Mouse (Mus musculus): ENCODE measurements around the gene Atp6v0a2. TPM values are rescaled to one million over a fixed set of nuclear protein-coding genes. Genes with fewer than 3 reads are reported as not detected.
A peak's percentile ranks its signal among the peaks of the same experiment; 100 is the strongest.

Atp6v0a2 gene
- polyA plus RNA-seq, 1 experiment from 2014 or later = 35.6 TPM

DNA sequence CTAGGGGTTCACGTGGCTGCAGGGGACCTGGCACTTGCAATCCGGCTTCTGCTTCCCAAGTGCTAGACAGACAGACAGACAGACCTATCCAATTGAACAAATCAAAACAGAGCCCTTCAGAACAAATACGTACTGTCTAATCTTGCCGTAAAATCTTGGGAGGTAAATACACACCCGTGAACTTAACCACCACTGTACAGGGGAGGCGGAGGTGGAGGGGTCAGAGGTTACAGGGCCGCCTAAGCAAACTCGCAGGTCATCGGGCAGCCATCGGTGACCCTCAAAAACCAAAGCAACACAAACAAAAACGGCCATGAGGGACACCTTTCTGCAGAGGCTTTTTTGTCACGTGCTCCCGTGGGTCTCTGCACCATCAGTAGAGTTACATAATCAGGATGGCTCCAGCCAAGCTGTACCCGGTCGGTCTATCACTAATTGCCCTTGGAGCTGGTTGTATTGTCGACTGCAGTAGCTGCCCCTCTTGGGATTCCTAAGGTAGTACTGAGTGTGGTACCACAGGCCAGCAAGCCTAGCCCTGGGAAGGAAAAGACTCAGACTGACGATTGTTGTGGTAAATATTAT lies 23.2 kb upstream of the Atp6v0a2 start:
- Histone ChIP-seq H3K4me2 (no peak overlapping the region), H3K9ac (ENCODE audit: low read depth, low read length) (no peak overlapping the region), H3K4me1 (ENCODE audit: control insufficient read depth, insufficient read depth, low read length) (no peaks in the 10 kb centered on the region), H3K9me3 (replicated peaks; ENCODE audit: control insufficient read depth, low read length) (no peaks in the 10 kb centered on the region), H3K4me3 (ENCODE audit: low read depth, low read length) (no peak overlapping the region), H3K27ac (ENCODE audit: low read depth, low read length) (no peak overlapping the region), H3K27me3 (ENCODE audit: control insufficient read depth, insufficient read depth, low read length) (no peaks in the 10 kb centered on the region), H3K36me3 (ENCODE audit: control insufficient read depth, insufficient read depth, low read length) (peaks cover 3% of the 10 kb centered on the region; the same call in 1 of the 2 replicates)
- 82% methylated on average over 17 of the region's 17 CpGs for WGBS (ENCODE audit: insufficient replicate concordance)
- no peak for ATAC-seq (replicated peaks; ENCODE audit: insufficient number of reproducible peaks, low FRiP score, low TSS enrichment)

DNA sequence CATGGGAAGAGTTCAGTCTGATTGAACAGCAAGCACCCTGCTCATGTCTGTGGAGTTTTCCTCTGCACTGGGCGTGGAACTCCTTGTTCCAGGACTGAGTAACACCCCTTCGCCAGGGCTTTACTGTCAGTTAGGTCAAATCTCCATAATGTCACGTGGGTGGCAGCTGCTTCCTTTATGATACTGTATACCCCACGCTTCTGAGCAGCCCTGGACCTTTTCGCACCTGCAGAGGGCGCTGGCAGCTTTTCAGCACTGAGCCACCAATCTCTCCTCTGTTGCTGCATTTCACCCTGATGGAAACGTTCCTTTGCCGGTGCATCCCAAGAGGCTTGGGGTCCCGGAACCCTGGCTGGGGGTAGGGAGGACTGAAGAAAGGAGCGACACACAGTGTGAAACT lies 17.4 kb upstream of the Atp6v0a2 start:
- ATAC-seq (replicated peaks; ENCODE audit: insufficient number of reproducible peaks, low FRiP score, low TSS enrichment) = no peak
- Histone ChIP-seq H3K36me3 (ENCODE audit: control insufficient read depth, insufficient read depth, low read length) (peaks cover 5% of the 10 kb centered on the region), H3K4me1 (ENCODE audit: control insufficient read depth, insufficient read depth, low read length) (no peaks in the 10 kb centered on the region), H3K9ac (ENCODE audit: low read depth, low read length) (no peak overlapping the region), H3K27ac (ENCODE audit: low read depth, low read length) (no peak overlapping the region), H3K4me2 (no peak overlapping the region), H3K4me3 (ENCODE audit: low read depth, low read length) (no peak overlapping the region), H3K9me3 (replicated peaks; ENCODE audit: control insufficient read depth, low read length) (no peaks in the 10 kb centered on the region), H3K27me3 (ENCODE audit: control insufficient read depth, insufficient read depth, low read length) (no peaks in the 10 kb centered on the region)
- 64% methylated on average over 10 of the region's 10 CpGs for WGBS (ENCODE audit: insufficient replicate concordance)

DNA sequence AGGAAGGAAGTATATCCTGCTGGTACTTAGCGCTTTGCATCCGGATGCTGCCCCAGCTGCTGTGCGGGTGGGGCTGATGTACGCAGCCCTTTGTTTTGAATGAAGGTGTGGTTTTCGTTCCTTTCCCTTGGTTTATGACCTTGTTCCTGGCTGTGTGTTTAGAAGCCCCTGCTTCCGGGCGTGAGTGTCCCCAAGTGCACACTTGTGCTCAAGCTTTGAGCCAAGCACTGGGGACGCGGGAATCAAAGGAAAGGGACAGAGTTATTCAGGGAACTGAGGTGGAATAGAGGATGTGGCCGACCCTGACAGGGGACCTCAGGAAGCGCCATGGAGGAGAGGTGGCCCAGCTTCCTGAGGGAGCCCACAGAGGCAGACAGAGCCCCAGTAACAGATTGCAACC lies 13.7 kb upstream of the Atp6v0a2 start:
- Histone ChIP-seq H3K4me3 (ENCODE audit: low read depth, low read length) (no peak overlapping the region), H3K36me3 (ENCODE audit: control insufficient read depth, insufficient read depth, low read length) (peaks cover 2% of the 10 kb centered on the region; the same call in 1 of the 2 replicates), H3K27me3 (ENCODE audit: control insufficient read depth, insufficient read depth, low read length) (no peaks in the 10 kb centered on the region), H3K9me3 (replicated peaks; ENCODE audit: control insufficient read depth, low read length) (no peaks in the 10 kb centered on the region), H3K4me1 (ENCODE audit: control insufficient read depth, insufficient read depth, low read length) (no peaks in the 10 kb centered on the region), H3K4me2 (no peak overlapping the region), H3K9ac (ENCODE audit: low read depth, low read length) (no peak overlapping the region), H3K27ac (ENCODE audit: low read depth, low read length) (no peak overlapping the region)
- 81% methylated on average over 11 of the region's 11 CpGs for WGBS (ENCODE audit: insufficient replicate concordance)
- ATAC-seq (replicated peaks; ENCODE audit: insufficient number of reproducible peaks, low FRiP score, low TSS enrichment) = no peak

DNA sequence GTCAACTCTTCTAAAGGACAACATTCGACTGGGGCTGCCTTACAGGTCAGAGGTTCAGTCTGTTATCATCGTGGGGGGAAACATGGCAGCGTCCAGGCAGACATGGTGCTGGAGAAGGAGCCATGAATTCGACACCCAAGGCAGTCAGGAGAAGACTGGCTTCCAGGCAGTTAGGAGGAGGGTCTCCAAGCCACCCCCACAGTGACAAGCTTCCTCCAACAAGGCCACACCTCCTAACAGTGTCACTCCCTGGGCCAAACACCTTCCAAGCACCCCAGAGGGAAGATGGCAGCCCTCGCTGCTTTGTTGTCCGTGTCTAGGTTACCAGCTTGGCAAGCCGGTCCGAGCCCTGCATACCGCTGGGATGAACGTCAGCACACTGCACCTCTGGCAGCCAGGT lies 9.7 kb upstream of the Atp6v0a2 start:
- WGBS (ENCODE audit: insufficient replicate concordance) = 69% methylated on average over 10 of the region's 10 CpGs
- H3K9me3 ChIP-seq (replicated peaks; ENCODE audit: control insufficient read depth, low read length) = no peaks in the 10 kb centered on the region
- H3K4me3 ChIP-seq (ENCODE audit: low read depth, low read length) = no peak overlapping the region
- H3K4me1 ChIP-seq (ENCODE audit: control insufficient read depth, insufficient read depth, low read length) = no peaks in the 10 kb centered on the region
- ATAC-seq (replicated peaks; ENCODE audit: insufficient number of reproducible peaks, low FRiP score, low TSS enrichment) = no peak
- H3K9ac ChIP-seq (ENCODE audit: low read depth, low read length) = no peak overlapping the region
- H3K36me3 ChIP-seq (ENCODE audit: control insufficient read depth, insufficient read depth, low read length) = no peaks in the 10 kb centered on the region
- H3K4me2 ChIP-seq = no peak overlapping the region
- H3K27me3 ChIP-seq (ENCODE audit: control insufficient read depth, insufficient read depth, low read length) = no peaks in the 10 kb centered on the region
- no peak overlapping the region for H3K27ac ChIP-seq (ENCODE audit: low read depth, low read length)

DNA sequence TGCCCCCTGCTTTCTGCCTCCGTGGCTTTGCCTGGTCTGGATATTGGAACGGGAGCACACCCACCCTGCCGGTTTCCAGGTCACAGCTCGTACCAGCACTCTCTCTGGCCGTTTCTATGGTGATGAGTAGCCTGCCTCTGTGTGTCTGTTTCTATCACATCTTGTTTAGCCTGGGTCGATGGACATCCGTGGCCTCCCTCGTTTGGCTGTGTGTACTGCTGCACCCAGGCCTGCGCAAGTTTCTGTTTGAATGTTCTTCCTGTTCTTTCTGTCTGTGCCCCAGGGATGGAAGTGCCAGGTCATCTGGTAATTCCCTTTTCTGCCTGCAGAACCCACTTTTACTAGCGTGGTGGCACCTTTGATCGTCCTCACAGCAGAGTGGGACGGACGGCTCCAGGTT lies 7.0 kb upstream of the Atp6v0a2 start:
- Histone ChIP-seq H3K4me1 (ENCODE audit: control insufficient read depth, insufficient read depth, low read length) (no peaks in the 10 kb centered on the region), H3K9me3 (replicated peaks; ENCODE audit: control insufficient read depth, low read length) (no peaks in the 10 kb centered on the region), H3K4me2 (no peak overlapping the region), H3K27ac (ENCODE audit: low read depth, low read length) (no peak overlapping the region), H3K4me3 (ENCODE audit: low read depth, low read length) (no peak overlapping the region), H3K9ac (ENCODE audit: low read depth, low read length) (no peak overlapping the region), H3K36me3 (ENCODE audit: control insufficient read depth, insufficient read depth, low read length) (no peaks in the 10 kb centered on the region), H3K27me3 (ENCODE audit: control insufficient read depth, insufficient read depth, low read length) (no peaks in the 10 kb centered on the region)
- 79% methylated on average over 13 of the region's 13 CpGs for WGBS (ENCODE audit: insufficient replicate concordance)
- no peak for ATAC-seq (replicated peaks; ENCODE audit: insufficient number of reproducible peaks, low FRiP score, low TSS enrichment)

DNA sequence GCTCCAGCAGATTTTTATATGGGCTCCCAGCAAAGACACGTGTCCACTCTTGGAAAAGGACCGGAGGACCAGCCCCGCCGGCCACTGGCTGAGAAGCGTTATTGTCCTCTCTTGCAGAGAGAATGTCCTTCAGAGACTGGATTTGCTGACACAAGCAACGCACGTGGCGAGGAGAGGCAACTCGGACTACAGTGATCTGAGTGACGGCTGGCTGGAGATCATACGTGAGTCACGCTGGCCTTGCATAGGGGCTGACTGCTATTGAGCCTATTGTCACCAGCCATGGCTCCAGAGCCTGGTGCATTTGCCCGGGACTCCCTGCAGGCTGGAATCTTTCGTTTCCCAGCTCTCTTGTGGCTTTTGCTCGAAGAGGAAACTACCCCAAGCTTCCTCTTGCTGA lies 5.5 kb upstream of the Atp6v0a2 start:
- Histone ChIP-seq H3K4me3 (ENCODE audit: low read depth, low read length) (no peak overlapping the region), H3K27ac (ENCODE audit: low read depth, low read length) (no peak overlapping the region), H3K4me2 (no peak overlapping the region), H3K36me3 (ENCODE audit: control insufficient read depth, insufficient read depth, low read length) (no peaks in the 10 kb centered on the region), H3K27me3 (ENCODE audit: control insufficient read depth, insufficient read depth, low read length) (no peaks in the 10 kb centered on the region), H3K9ac (ENCODE audit: low read depth, low read length) (no peak overlapping the region), H3K4me1 (ENCODE audit: control insufficient read depth, insufficient read depth, low read length) (no peaks in the 10 kb centered on the region), H3K9me3 (replicated peaks; ENCODE audit: control insufficient read depth, low read length) (no peaks in the 10 kb centered on the region)
- 82% methylated on average over 15 of the region's 15 CpGs for WGBS (ENCODE audit: insufficient replicate concordance)
- ATAC-seq (replicated peaks; ENCODE audit: insufficient number of reproducible peaks, low FRiP score, low TSS enrichment) = no peak

DNA sequence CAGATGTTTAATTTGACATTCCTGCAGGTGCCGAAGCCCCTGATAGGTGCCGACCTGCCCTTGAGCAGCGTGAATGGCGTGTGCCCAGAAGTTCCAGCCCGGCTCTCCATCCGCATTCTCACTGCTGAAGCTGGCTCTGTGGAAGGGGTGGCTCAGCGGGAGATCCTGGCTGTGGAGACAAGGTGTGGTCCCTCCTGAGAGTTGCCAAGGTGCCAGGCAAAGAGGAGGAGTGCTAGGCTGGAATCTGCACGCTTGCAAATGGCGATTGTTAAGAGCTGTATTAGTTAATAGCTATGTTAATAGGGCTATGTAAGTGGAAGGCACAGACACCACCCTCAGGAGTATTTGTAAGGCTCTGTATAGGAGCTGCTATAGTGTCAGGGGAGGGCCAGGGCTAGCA lies 4.1 kb upstream of the Atp6v0a2 start:
- Histone ChIP-seq H3K4me2 (no peak overlapping the region), H3K27me3 (ENCODE audit: control insufficient read depth, insufficient read depth, low read length) (no peaks in the 10 kb centered on the region), H3K9me3 (replicated peaks; ENCODE audit: control insufficient read depth, low read length) (no peaks in the 10 kb centered on the region), H3K4me3 (ENCODE audit: low read depth, low read length) (no peak overlapping the region), H3K4me1 (ENCODE audit: control insufficient read depth, insufficient read depth, low read length) (peaks cover 2% of the 10 kb centered on the region; the same call in 1 of the 2 replicates), H3K9ac (ENCODE audit: low read depth, low read length) (no peak overlapping the region), H3K36me3 (ENCODE audit: control insufficient read depth, insufficient read depth, low read length) (no peaks in the 10 kb centered on the region), H3K27ac (ENCODE audit: low read depth, low read length) (no peak overlapping the region)
- no peak for ATAC-seq (replicated peaks; ENCODE audit: insufficient number of reproducible peaks, low FRiP score, low TSS enrichment)
- 83% methylated on average over 9 of the region's 9 CpGs for WGBS (ENCODE audit: insufficient replicate concordance)

DNA sequence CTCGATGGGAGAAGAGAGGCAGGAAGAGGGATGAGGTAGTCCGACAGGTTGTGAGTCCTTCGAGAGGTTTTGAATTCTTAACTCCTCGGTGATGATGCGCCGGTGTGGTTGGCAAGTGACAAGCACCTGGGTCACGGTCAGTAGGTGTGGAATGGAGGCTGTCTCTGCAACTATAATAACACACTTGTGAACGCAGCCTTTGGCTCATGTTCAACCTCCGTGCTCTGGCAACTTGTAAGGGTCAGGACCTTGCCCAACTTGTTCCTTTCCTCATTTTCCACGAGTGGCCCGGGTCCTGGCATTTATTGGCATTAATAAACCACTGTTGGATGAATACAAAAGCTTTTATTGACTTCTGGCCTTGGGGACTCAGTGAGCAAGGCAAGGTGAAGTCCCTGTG lies 1.3 kb downstream of the Atp6v0a2 start:
- 18% methylated on average over 11 of the region's 11 CpGs for WGBS (ENCODE audit: insufficient replicate concordance)
- no peaks in the 10 kb centered on the region; the same call in 1 of the 2 replicates for H3K36me3 ChIP-seq (ENCODE audit: control insufficient read depth, insufficient read depth, low read length)
- peak overlapping the region; percentile 83 for H3K9ac ChIP-seq (ENCODE audit: low read depth, low read length)
- peak overlapping the region; percentile 85 for H3K4me3 ChIP-seq (ENCODE audit: low read depth, low read length)
- no peaks in the 10 kb centered on the region for H3K9me3 ChIP-seq (replicated peaks; ENCODE audit: control insufficient read depth, low read length)
- peaks cover 10% of the 10 kb centered on the region for H3K4me1 ChIP-seq (ENCODE audit: control insufficient read depth, insufficient read depth, low read length)
- peak overlapping the region; percentile 89 for H3K4me2 ChIP-seq
- no peaks in the 10 kb centered on the region for H3K27me3 ChIP-seq (ENCODE audit: control insufficient read depth, insufficient read depth, low read length)
- ATAC-seq (replicated peaks; ENCODE audit: insufficient number of reproducible peaks, low FRiP score, low TSS enrichment) = no peak
- H3K27ac ChIP-seq (ENCODE audit: low read depth, low read length) = no peak overlapping the region

DNA sequence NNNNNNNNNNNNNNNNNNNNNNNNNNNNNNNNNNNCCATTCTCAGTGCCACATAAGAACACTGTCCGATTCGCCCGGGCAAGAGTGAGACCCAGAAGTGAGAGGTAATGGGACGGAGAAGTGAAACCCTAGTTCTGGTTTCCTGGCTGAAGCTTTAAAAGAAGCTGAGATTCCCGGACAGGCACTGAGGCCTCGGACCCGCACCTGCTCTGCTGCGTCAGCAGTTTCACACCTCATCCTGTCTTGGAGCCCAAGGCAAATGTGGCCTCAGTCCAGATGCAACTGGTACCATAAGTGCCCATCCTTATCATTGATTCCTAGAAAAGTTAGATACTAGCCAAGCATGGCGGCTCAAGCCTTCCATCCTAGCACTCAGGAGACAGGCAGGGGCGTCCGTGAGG lies 3.3 kb downstream of the Atp6v0a2 start:
- Histone ChIP-seq H3K36me3 (ENCODE audit: control insufficient read depth, insufficient read depth, low read length) (peaks cover 13% of the 10 kb centered on the region), H3K9ac (ENCODE audit: low read depth, low read length) (no peak overlapping the region), H3K4me2 (no peak overlapping the region), H3K4me3 (ENCODE audit: low read depth, low read length) (no peak overlapping the region), H3K9me3 (replicated peaks; ENCODE audit: control insufficient read depth, low read length) (no peaks in the 10 kb centered on the region), H3K4me1 (ENCODE audit: control insufficient read depth, insufficient read depth, low read length) (peaks cover 10% of the 10 kb centered on the region), H3K27me3 (ENCODE audit: control insufficient read depth, insufficient read depth, low read length) (no peaks in the 10 kb centered on the region), H3K27ac (ENCODE audit: low read depth, low read length) (no peak overlapping the region)
- WGBS (ENCODE audit: insufficient replicate concordance) = 85% methylated on average over 11 of the region's 11 CpGs
- no peak for ATAC-seq (replicated peaks; ENCODE audit: insufficient number of reproducible peaks, low FRiP score, low TSS enrichment)
